Mouse (Mus musculus): Measurements from ENCODE around the gene Kif5c. TPM values are rescaled to one million over a fixed set of nuclear protein-coding genes. Genes with fewer than 3 reads are reported as not detected.

Kif5c gene
- polyA plus RNA-seq, 1 experiment from 2014 or later, result 1.0 TPM

GRCm38 (mm10) chr2:49647591-49647990 lies 28.5 kb downstream of the Kif5c start:
- Histone ChIP-seq H3K4me2 (no peak overlapping the region), H3K36me3 (ENCODE audit: insufficient read depth) (no peaks in the 10 kb centered on the region), H3K9me3 (ENCODE audit: low read depth, low read length) (no peaks in the 10 kb centered on the region), H3K9ac (no peak overlapping the region), H3K4me3 (ENCODE audit: low read depth, low read length) (no peak overlapping the region), H3K4me1 (ENCODE audit: insufficient read depth) (no peaks in the 10 kb centered on the region), H3K27ac (ENCODE audit: low read depth) (no peak overlapping the region), H3K27me3 (ENCODE audit: insufficient read depth, low read length) (no peaks in the 10 kb centered on the region)
- ATAC-seq (ENCODE audit: insufficient read depth) (no peak), DNase-seq (no peak)
- TF ChIP-seq CTCF (IDR thresholded peaks at IDR 0.05; ENCODE audit: low read depth), result no peak
- 88% methylated on average over 6 of the region's 6 CpGs for WGBS

GRCm38 (mm10) chr2:49648344-49648743 lies 29.2 kb downstream of the Kif5c start:
- H3K4me2 ChIP-seq, result no peak overlapping the region
- DNase-seq, result peak; percentile 8
- no peak overlapping the region for H3K9ac ChIP-seq
- TF ChIP-seq CTCF (IDR thresholded peaks at IDR 0.05; ENCODE audit: low read depth), result no peak
- ATAC-seq (ENCODE audit: insufficient read depth), result no peak
- no peak overlapping the region for H3K4me3 ChIP-seq (ENCODE audit: low read depth, low read length)
- H3K36me3 ChIP-seq (ENCODE audit: insufficient read depth), result no peaks in the 10 kb centered on the region
- H3K9me3 ChIP-seq (ENCODE audit: low read depth, low read length), result no peaks in the 10 kb centered on the region
- H3K27me3 ChIP-seq (ENCODE audit: insufficient read depth, low read length), result no peaks in the 10 kb centered on the region
- no peak overlapping the region for H3K27ac ChIP-seq (ENCODE audit: low read depth)
- 16% methylated on average over 9 of the region's 9 CpGs for WGBS
- no peaks in the 10 kb centered on the region for H3K4me1 ChIP-seq (ENCODE audit: insufficient read depth)

GRCm38 (mm10) chr2:49648806-49649205 lies 29.7 kb downstream of the Kif5c start:
- no peak overlapping the region for H3K27ac ChIP-seq (ENCODE audit: low read depth)
- no peak for DNase-seq
- no peak overlapping the region for H3K4me3 ChIP-seq (ENCODE audit: low read depth, low read length)
- ATAC-seq (ENCODE audit: insufficient read depth), result no peak
- H3K4me1 ChIP-seq (ENCODE audit: insufficient read depth), result no peaks in the 10 kb centered on the region
- H3K36me3 ChIP-seq (ENCODE audit: insufficient read depth), result no peaks in the 10 kb centered on the region
- 79% methylated on average over 6 of the region's 6 CpGs for WGBS
- H3K27me3 ChIP-seq (ENCODE audit: insufficient read depth, low read length), result no peaks in the 10 kb centered on the region
- no peak overlapping the region for H3K9ac ChIP-seq
- H3K9me3 ChIP-seq (ENCODE audit: low read depth, low read length), result no peaks in the 10 kb centered on the region
- no peak overlapping the region for H3K4me2 ChIP-seq
- TF ChIP-seq CTCF (IDR thresholded peaks at IDR 0.05; ENCODE audit: low read depth), result no peak

- Histone ChIP-seq H3K9me3 (ENCODE audit: low read depth, low read length) (no peaks in the 10 kb centered on the region), H3K36me3 (ENCODE audit: insufficient read depth) (no peaks in the 10 kb centered on the region), H3K9ac (no peak overlapping the region), H3K4me2 (no peak overlapping the region), H3K27ac (ENCODE audit: low read depth) (no peak overlapping the region), H3K4me3 (ENCODE audit: low read depth, low read length) (no peak overlapping the region), H3K27me3 (ENCODE audit: insufficient read depth, low read length) (no peaks in the 10 kb centered on the region), H3K4me1 (ENCODE audit: insufficient read depth) (no peaks in the 10 kb centered on the region)
- no peak for ATAC-seq (ENCODE audit: insufficient read depth)
- TF ChIP-seq CTCF (IDR thresholded peaks at IDR 0.05; ENCODE audit: low read depth), result no peak
- DNase-seq, result no peak
- WGBS, result 70% methylated on average over 10 of the region's 10 CpGs
These were observed 30.1 kb downstream of the Kif5c start for GRCm38 (mm10) chr2:49649211-49649610.

GRCm38 (mm10) chr2:49651737-49652136 lies 32.6 kb downstream of the Kif5c start:
- Histone ChIP-seq H3K4me3 (ENCODE audit: low read depth, low read length) (no peak overlapping the region), H3K36me3 (ENCODE audit: insufficient read depth) (no peaks in the 10 kb centered on the region), H3K4me1 (ENCODE audit: insufficient read depth) (no peaks in the 10 kb centered on the region), H3K27me3 (ENCODE audit: insufficient read depth, low read length) (no peaks in the 10 kb centered on the region), H3K9me3 (ENCODE audit: low read depth, low read length) (no peaks in the 10 kb centered on the region), H3K4me2 (no peak overlapping the region), H3K9ac (no peak overlapping the region), H3K27ac (ENCODE audit: low read depth) (no peak overlapping the region)
- 24% methylated on average over 1 of the region's 1 CpGs for WGBS
- ATAC-seq (ENCODE audit: insufficient read depth) (no peak), DNase-seq (no peak)
- TF ChIP-seq CTCF (IDR thresholded peaks at IDR 0.05; ENCODE audit: low read depth), result no peak

GRCm38 (mm10) chr2:49654606-49655005 lies 35.5 kb downstream of the Kif5c start:
- WGBS, result 82% methylated on average over 10 of the region's 10 CpGs
- TF ChIP-seq CTCF (IDR thresholded peaks at IDR 0.05; ENCODE audit: low read depth), result no peak
- H3K27me3 ChIP-seq (ENCODE audit: insufficient read depth, low read length), result no peaks in the 10 kb centered on the region
- no peak overlapping the region for H3K9ac ChIP-seq
- no peak overlapping the region for H3K4me2 ChIP-seq
- no peak overlapping the region for H3K27ac ChIP-seq (ENCODE audit: low read depth)
- H3K9me3 ChIP-seq (ENCODE audit: low read depth, low read length), result no peaks in the 10 kb centered on the region
- H3K36me3 ChIP-seq (ENCODE audit: insufficient read depth), result no peaks in the 10 kb centered on the region
- H3K4me1 ChIP-seq (ENCODE audit: insufficient read depth), result no peaks in the 10 kb centered on the region
- DNase-seq (no peak), ATAC-seq (ENCODE audit: insufficient read depth) (no peak)
- no peak overlapping the region for H3K4me3 ChIP-seq (ENCODE audit: low read depth, low read length)

- 71% methylated on average over 11 of the region's 11 CpGs for WGBS
- no peak overlapping the region for H3K4me2 ChIP-seq
- no peaks in the 10 kb centered on the region for H3K36me3 ChIP-seq (ENCODE audit: insufficient read depth)
- DNase-seq (peak; percentile 21), ATAC-seq (ENCODE audit: insufficient read depth) (no peak)
- H3K9me3 ChIP-seq (ENCODE audit: low read depth, low read length), result no peaks in the 10 kb centered on the region
- H3K27me3 ChIP-seq (ENCODE audit: insufficient read depth, low read length), result no peaks in the 10 kb centered on the region
- no peak overlapping the region for H3K9ac ChIP-seq
- no peak overlapping the region for H3K27ac ChIP-seq (ENCODE audit: low read depth)
- no peak overlapping the region for H3K4me3 ChIP-seq (ENCODE audit: low read depth, low read length)
- no peak for TF ChIP-seq CTCF (IDR thresholded peaks at IDR 0.05; ENCODE audit: low read depth)
- H3K4me1 ChIP-seq (ENCODE audit: insufficient read depth), result no peaks in the 10 kb centered on the region
These were observed 36.2 kb downstream of the Kif5c start for GRCm38 (mm10) chr2:49655195-49655873.

GRCm38 (mm10) chr2:49655874-49656195 lies 36.7 kb downstream of the Kif5c start:
- no peak for DNase-seq
- no peaks in the 10 kb centered on the region for H3K9me3 ChIP-seq (ENCODE audit: low read depth, low read length)
- TF ChIP-seq CTCF (IDR thresholded peaks at IDR 0.05; ENCODE audit: low read depth), result no peak
- no peak for ATAC-seq (ENCODE audit: insufficient read depth)
- H3K27me3 ChIP-seq (ENCODE audit: insufficient read depth, low read length), result no peaks in the 10 kb centered on the region
- no peaks in the 10 kb centered on the region for H3K36me3 ChIP-seq (ENCODE audit: insufficient read depth)
- no peak overlapping the region for H3K4me3 ChIP-seq (ENCODE audit: low read depth, low read length)
- H3K4me1 ChIP-seq (ENCODE audit: insufficient read depth), result no peaks in the 10 kb centered on the region
- no peak overlapping the region for H3K4me2 ChIP-seq
- H3K9ac ChIP-seq, result no peak overlapping the region
- WGBS, result 81% methylated on average over 3 of the region's 3 CpGs
- no peak overlapping the region for H3K27ac ChIP-seq (ENCODE audit: low read depth)
